ENCODE assay signal across 8 mouse cellular contexts in genomic region chr17:28256651-28257328, GRCm38 (mm10). TPM values are rescaled to one million over a fixed set of nuclear protein-coding genes. Genes with fewer than 3 reads are reported as not detected.
DNase-seq lines count a peak whose midpoint lies in the region; ATAC-seq and TF ChIP-seq lines count a peak whose summit lies in the region.

No protein-coding gene starts in this region.

- DNase-seq in left cerebral cortex, adult 2 months (ENCODE audit: extremely low spot score in 1 of 2, low spot score in 2 of 2), result no peak
- DNase-seq in left cerebral cortex, adult 18-20 months (ENCODE audit: low spot score in 2 of 2), result no peak
- DNase-seq in heart, postnatal 0 days (ENCODE audit: low spot score), result peak; percentile 70
- DNase-seq in kidney, postnatal 36 days, result peak; percentile 65 to 73
- no peak for DNase-seq in yolk sac, embryonic 10.5 days (ENCODE audit: low spot score)
- no peak for DNase-seq in testis, postnatal 10 days (ENCODE audit: low spot score)

- no peak for TF ChIP-seq CTCF in left cerebral cortex, adult 2 months (IDR thresholded peaks at IDR 0.05)
- no peak for TF ChIP-seq CTCF in heart, postnatal 0 days (IDR thresholded peaks at IDR 0.05; ENCODE audit: low read depth)

- H3K9ac ChIP-seq in heart, postnatal 0 days (replicated peaks; ENCODE audit: low read depth, low read length), result no peak overlapping the region

- no peaks in the 10 kb centered on the region; the same call in 1 of the 2 replicates for H3K9me3 ChIP-seq in heart, postnatal 0 days (replicated peaks; ENCODE audit: control insufficient read depth, low read length)

- H3K27me3 ChIP-seq in heart, postnatal 0 days (ENCODE audit: control insufficient read depth, insufficient read depth, low read length), result no peaks in the 10 kb centered on the region

- H3K4me2 ChIP-seq in heart, postnatal 0 days (ENCODE audit: low read depth, low read length), result peak overlapping the region; percentile 45

- WGBS in heart, postnatal 0 days, result 45% methylated on average over 13 of the region's 13 CpGs

- peaks cover 38% of the 10 kb centered on the region for H3K4me1 ChIP-seq in heart, postnatal 0 days (ENCODE audit: control insufficient read depth, insufficient read depth)

- H3K4me3 ChIP-seq in left cerebral cortex, adult 2 months, result no peak overlapping the region
- no peak overlapping the region for H3K4me3 ChIP-seq in heart, postnatal 0 days (ENCODE audit: low read depth, low read length)

- no peaks in the 10 kb centered on the region for H3K36me3 ChIP-seq in heart, postnatal 0 days (replicated peaks; ENCODE audit: control insufficient read depth, insufficient read depth, low read length)

- peak overlapping the region; percentile 64 for H3K27ac ChIP-seq in left cerebral cortex, adult 2 months
- peak overlapping the region; percentile 85 for H3K27ac ChIP-seq in heart, postnatal 0 days (ENCODE audit: low read depth)

- intact Hi-C loops in left cerebral cortex, adult 2 months (cut with DNase I), result no loop called here

- TF ChIP-seq EP300 in heart, postnatal 0 days (IDR thresholded peaks at IDR 0.05; ENCODE audit: low read depth), result peak; percentile 67; the same call in 1 of the 2 replicates

- peak; percentile 78 for ATAC-seq in common myeloid progenitor, adult 5-6 weeks (replicated peaks; ENCODE audit: low read depth, poor library complexity, severe bottlenecking)
- ATAC-seq in heart, postnatal 0 days (ENCODE audit: insufficient read depth, low read depth), result peak; percentile 71
- ATAC-seq in megakaryocyte progenitor cell, adult 5-6 weeks (replicated peaks; ENCODE audit: poor library complexity), result peak; percentile 76

RNA-seq across cellular contexts. Expression of gene Ppard, which starts 24.3 kb away (rescaled TPM):
- 10 to 100 TPM; 28.8 to 29.2 TPM for total RNA-seq in left cerebral cortex, adult 2 months (2021)
- 10 to 100 TPM; 27.9 to 28.6 TPM for total RNA-seq in left cerebral cortex, adult 18-20 months (2021)
- 2.1 and 3.1 TPM in 2 replicates for total RNA-seq in common myeloid progenitor, adult 5-6 weeks (2017)
- 6.6 and 23.1 TPM in 2 replicates for total RNA-seq in heart, postnatal 0 days (2014; rRNA removed; ENCODE audit: low replicate concordance)
- polyA plus RNA-seq in heart, postnatal 0 days (2015; fragmentation: Nextera tagmentation; extraction: Ambion mirVana), result 0.99 and 1.4 TPM in 2 replicates
- total RNA-seq in megakaryocyte progenitor cell, adult 5-6 weeks (2015), result 7.4 and 7.7 TPM in 2 replicates
- total RNA-seq in megakaryocyte progenitor cell, adult 5-6 weeks (2017), result 1.9 and 2.7 TPM in 2 replicates

RNA-seq across cellular contexts. Expression of gene Def6, which starts 49.2 kb away (rescaled TPM):
- 1 to 10 TPM; 2.1 to 3.1 TPM for total RNA-seq in left cerebral cortex, adult 2 months (2021)
- total RNA-seq in left cerebral cortex, adult 18-20 months (2021), result 1 to 10 TPM; 3.1 to 4.1 TPM
- total RNA-seq in common myeloid progenitor, adult 5-6 weeks (2017), result 103 and 128 TPM in 2 replicates
- 3.5 and 5.8 TPM in 2 replicates for total RNA-seq in heart, postnatal 0 days (2014; rRNA removed; ENCODE audit: low replicate concordance)
- 2.5 and 2.8 TPM in 2 replicates for polyA plus RNA-seq in heart, postnatal 0 days (2015; fragmentation: Nextera tagmentation; extraction: Ambion mirVana)
- total RNA-seq in megakaryocyte progenitor cell, adult 5-6 weeks (2015), result 38.0 and 50.6 TPM in 2 replicates
- 142 and 149 TPM in 2 replicates for total RNA-seq in megakaryocyte progenitor cell, adult 5-6 weeks (2017)

RNA-seq across cellular contexts. Expression of gene Fance, which starts 56.5 kb away (rescaled TPM):
- total RNA-seq in left cerebral cortex, adult 2 months (2021), result 10 to 100 TPM; 21.5 to 26.1 TPM
- 10 to 100 TPM; 25.4 to 25.5 TPM for total RNA-seq in left cerebral cortex, adult 18-20 months (2021)
- 15.9 and 36.0 TPM in 2 replicates for total RNA-seq in common myeloid progenitor, adult 5-6 weeks (2017)
- total RNA-seq in heart, postnatal 0 days (2014; rRNA removed; ENCODE audit: low replicate concordance), result 14.1 and 21.7 TPM in 2 replicates
- 13.8 and 14.1 TPM in 2 replicates for polyA plus RNA-seq in heart, postnatal 0 days (2015; fragmentation: Nextera tagmentation; extraction: Ambion mirVana)
- 28.7 and 34.8 TPM in 2 replicates for total RNA-seq in megakaryocyte progenitor cell, adult 5-6 weeks (2015)
- 11.0 and 14.8 TPM in 2 replicates for total RNA-seq in megakaryocyte progenitor cell, adult 5-6 weeks (2017)

Comparison
In these comparisons a context has a peak if more than half of its experiments do, and no peak if none do; other contexts are left out.
1. DNase-seq: peak in heart, postnatal 0 days (single experiment) and kidney, postnatal 36 days (2 of 2); none in left cerebral cortex, adult 2 months (0 of 2), left cerebral cortex, adult 18-20 months (0 of 2), yolk sac, embryonic 10.5 days (single experiment) and testis, postnatal 10 days (single experiment).
2. Peak in every context shown above with its lines, with median percentiles within 50 percentile points of each other: ATAC-seq.